Mouse (Mus musculus) layer of hippocampus, adult 8-10 months (tissue): ENCODE data around the gene Ywhaq. TPM values are rescaled to one million over a fixed set of nuclear protein-coding genes. Genes with fewer than 3 reads are reported as not detected.
A peak's percentile ranks its signal among the peaks of the same experiment; 100 is the strongest.
"Not testable (repeated sequence)": the region's sequence is repeated elsewhere in the genome, so short reads cannot be mapped to it uniquely, and the experiment has no call there.

Experiments
- DNase-seq, 2 experiments: peaks; one replicate each; pipeline ENCODE4 v3.0.0; 2022; ENCODE audit warnings: low spot score in 2 of 2
- total RNA-seq, 4 experiments: library from RNA; stranded (reverse); gene quantifications; 2 replicates each; pipeline ENCODE4 v1.2.4; 2022

Gene Ywhaq
- total RNA-seq, 4 experiments from 2014 or later: 351 to 430 (median 396) TPM

DNA sequence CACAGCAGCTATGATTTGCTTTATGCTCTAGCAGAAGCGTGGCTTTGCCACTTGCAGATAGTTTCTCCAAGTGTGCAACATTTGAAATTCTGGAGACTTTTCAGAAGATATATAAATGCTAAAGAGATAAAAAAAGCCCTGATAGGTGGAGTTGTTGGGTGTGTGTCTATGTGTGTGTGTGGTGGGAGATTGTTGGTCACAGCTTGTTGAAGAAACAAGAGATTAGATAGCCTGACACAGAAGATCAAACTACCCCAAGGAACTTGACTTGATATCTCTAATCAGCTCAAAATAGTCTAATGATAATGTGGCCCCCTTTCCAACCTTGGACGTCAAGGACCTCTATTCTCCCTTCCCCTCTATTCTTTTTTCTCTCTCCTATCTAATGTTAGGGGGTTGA is 6.8 kb downstream of the Ywhaq start:
- DNase-seq: no peak

DNA sequence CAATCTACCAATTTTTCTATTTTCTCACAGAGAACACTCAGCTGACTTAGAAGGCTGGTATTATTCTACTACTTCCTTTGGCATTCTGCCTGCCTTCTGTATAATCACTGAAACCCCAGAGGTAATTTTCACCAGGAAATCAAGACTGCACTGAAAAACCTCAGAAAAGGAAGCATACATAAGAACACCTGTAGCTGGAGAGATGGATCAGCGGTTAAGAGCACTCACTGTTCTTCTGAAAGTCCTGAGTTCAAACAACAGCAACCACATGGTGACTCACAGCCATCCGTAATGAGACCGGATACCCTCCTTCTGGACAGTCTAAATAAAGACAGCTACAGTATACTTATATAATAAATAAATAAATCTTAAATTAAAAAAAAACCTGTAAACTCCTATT is 7.8 kb downstream of the Ywhaq start:
- DNase-seq: no peak

DNA sequence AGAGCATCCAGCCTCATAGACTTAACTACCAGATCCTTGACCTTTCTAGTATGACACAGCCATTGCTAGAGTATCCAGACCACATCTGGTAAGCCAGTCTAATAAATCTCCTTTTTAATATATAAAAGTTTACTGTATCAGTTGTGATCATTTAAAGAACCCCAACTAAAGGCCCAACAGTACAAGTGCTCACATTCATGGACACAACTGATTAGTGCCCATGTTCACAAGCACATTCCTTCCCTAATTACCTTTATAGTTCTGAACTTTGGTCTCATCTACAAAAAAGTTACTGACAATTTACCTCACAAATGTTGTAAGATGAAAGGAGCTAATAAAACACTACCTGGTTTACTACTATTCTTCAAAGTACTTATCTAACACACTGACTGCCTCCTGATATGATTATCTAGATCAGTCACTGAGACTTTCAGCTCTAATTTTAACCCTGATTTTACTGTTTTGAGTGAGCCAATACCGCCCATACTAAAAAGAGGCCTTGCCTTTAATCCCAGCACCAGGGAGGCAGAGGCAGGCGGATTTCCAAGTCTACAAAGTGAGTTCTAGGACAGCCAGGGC is 8.6 kb downstream of the Ywhaq start:
- no peak for DNase-seq

DNA sequence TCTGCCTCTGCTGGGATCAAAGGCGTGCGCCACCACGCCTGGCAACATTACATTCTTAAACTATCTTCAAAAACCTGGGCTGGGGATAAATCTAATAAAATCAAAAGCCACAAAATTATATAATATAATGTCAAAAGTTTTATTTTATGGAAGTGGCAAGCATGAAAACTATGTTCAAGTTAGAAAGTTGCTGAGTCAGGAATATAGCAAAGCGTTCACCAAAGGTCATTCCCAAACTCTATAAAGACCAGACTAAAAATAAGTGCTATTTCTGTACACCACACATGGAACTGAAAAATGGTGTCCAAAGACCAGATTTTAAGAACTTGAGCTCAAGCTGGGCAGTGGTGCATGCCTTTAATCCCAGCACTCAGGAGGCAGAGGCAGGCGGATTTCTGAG is 14.7 kb downstream of the Ywhaq start:
- DNase-seq: no peak

DNA sequence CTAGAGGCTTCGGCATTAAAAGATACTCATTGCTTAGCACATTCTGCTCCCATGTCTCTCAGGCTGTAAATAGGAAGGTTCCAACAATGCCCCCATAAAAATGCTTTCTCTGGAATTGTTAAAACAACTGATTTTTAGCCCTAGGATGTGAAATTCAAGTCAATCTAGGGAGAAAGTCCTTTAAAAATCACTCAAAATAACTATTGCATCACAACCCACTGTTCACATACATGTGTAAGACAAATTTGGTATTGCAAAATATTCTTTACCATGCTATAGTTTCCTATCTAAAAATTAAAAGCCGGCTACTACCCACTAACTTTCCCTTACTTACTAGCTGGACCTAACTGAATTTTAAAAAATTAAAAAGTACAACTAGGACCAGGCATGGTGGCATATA is 31.2 kb downstream of the Ywhaq start:
- DNase-seq: no peak

DNA sequence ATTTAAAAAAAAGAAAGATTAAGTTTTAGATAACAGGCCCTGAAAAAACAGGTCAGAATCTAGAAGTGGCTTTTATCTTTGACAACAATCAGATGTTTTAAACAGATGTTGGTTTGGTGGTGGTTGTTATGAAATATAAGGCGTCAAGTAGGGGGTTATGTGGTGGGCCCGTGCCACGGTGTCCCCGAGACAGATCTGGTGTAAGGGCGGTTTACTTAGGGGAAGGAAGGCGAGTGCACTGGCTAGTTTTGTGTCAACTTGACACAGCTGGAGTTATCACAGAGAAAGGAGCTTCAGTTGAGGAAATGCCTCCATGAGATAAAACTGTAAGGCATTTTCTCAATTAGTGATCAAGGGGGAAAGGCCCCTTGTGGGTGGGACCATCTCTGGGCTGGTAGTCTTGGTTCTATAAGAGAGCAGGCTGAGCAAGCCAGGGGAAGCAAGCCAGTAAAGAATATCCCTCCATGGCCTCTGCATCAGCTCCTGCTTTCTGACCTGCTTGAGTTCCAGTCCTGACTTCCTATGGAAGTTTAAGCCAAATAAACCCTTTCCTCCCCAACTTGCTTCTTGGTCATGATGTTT is 38.6 kb downstream of the Ywhaq start:
- DNase-seq: not testable (repeated sequence)

DNA sequence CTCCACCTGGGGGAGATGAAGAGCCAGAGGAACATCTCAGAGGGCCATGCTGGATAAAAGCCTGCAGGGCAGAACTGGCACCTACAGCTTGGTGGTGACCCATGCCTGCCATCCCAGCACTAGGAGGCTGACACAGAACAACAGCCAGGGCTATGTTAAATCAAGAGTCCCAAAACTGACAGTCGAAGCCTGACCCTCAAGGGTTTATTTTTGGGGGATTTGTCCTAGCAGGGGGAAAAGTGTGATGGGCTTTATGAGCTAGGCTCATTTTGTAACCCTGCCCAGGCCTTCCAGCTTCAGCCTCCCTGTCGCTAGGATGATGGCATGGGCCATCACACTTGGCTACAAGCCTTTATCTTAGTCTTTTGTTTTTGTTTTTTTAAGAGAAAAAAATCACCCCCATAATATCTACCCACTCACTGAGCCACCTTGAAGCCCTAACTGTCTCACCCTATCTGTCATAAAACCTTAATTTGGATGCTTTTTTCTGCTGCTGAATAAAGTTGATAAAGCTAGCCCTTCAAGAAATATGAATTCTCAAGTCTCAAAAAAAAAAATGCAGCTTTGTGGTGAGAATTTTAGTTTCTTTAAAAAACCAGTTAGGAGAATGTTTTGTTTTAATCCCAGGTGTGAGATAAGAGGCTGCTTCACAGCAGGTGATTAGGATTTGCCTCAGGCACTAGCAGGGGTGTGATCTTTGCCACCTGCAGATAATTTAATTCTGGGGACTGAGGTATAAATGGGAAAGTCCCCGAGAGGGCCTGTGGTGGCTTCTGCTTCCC is 41.9 kb downstream of the Ywhaq start:
- DNase-seq: no peak

DNA sequence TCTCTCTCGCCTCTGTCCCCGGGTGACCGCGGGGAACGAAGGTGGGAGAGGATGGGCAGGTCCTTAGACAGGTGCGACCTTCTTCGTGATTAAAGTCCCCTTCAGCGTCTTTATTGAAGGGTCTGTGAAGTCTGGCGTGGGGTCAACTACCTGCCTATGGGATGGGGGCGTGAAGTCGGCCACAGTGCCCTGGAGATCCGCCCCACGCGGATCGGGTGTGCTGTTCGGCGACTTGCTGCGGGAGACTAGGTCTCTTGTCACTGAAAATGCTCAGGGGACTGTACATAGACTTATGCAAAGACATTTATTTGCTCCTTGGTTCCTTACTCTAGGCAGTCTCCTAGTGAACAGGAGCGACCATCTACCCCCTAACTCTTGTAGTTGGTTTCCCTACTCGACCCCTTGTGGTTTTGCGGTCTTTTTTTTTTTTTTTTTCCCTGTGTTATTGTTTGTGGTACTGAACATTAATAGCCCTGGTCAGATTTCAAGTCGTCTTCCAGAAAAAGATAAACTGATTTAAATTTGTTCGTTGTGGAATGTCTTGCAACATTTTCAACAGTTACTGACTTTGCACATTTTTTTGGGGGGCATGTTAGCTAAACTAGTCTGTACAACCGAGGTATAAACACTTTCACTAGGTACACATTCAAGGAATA is 43.5 kb downstream of the Ywhaq start:
- no peak for DNase-seq

DNA sequence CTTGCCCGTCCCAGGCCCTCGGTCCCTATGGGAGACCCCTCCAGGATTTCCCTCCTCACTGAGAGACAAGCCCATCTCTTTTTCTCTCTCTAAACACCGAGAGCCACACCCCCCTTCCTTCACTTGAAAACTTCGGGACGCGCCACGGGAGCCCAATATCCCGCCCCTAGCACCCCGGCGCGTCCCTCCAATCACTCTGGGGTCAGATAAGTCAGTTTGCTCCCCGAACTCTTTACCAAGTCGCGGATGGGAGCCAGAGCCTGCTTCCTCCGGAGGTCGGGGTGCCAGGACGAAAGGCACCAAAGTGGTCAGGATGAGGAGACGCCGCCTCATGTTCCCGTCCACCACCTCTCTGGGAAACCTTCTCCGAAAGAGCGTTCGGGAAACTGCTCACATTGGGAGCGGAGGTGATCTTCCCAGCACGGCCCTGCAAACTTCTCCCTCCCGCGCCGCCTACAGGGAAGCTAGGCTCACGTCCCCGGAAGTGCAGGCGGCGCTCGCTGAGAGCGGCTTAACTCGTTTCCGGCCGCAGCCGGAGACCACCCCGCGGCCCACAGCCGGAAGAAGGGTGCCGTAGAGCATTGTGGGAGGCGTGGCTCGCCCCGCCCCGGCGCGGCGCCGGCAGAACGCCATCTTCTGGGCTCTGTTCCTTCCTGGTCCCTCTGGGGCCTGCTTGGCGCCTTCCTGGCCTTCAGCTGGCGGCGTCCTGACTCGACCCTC is 44.2 kb downstream of the Ywhaq start, which contains the start of gene Adam17:
Adam17 (minus strand) TSS at position 533 of the 720 bp plus-strand sequence.
- DNase-seq: peak; percentile 91 to 96

DNA sequence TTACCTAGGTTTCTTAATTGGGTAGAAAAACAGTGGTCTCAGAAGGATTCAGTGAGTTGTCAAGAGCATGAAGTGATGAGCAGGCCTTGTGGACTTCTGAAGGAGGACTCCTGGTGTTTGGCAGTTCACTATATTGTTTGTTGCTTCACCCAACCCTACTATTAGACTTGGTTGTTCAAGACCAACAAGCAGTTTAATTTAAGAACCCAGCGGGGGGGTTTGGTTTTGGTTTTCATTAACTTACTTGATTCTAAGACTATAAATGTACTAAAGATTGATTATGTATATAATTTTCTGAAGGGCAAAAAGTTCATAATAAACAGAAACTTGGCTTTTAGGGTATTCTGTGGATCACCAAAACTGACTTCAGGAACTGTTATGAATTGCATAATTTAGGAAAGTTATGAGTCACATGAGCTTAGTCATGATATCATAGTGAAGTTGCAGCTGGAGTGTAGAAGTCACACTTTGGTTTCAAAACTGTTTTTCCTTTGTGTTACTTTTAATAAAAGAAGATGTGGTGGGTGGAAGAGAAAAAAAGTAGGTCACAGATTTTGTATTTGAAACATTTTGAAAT is 47.3 kb downstream of the Ywhaq start:
- no peak for DNase-seq

DNA sequence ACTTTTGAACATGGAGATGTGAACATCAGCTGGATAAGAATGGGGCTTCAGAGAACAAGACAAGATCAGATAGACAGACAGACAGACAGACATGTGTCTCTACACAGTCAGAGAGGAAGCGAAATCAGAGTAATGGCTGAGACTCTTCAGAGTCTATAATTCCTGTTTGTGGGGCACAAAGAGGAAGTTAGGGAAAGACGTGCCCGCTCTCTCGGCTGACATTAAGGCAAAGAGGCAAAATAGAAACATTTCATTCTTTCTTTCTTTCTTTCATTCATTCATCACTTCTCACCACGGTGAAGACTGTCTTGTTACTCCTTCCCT is 48.4 kb downstream of the Ywhaq start:
- no peak for DNase-seq

DNA sequence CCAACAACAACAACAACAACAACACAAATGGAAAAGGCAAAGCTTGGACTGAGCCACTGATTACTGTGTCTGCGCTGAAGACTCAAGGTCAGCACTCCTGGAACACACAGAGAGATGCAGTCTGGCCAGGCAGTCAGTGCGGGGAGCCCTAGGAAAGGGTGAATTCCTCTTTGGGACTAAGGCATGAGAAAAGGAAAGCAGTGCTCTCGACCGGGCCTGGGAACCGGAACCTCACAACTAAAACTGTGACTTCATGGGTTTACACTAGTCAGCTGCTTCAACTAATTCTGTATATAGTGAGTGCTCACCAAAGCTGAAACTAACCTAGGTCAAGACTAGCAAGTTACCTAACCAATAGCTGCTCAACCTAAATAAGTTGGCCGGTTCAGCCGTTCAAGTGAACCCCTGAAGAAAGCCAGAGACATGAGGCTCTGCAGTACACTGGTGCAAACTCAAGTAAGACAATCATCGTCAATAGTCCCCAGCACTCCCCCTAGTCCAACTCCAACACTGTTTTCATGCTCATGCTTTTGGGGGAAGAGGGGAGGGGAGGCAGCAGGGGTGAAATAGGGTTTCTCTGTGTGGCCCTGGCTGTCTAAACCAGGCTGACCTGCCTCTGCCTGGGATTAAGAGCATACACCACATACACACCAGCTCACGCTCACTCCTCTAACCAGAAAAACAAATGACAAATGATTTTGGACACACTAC is 48.9 kb downstream of the Ywhaq start:
- DNase-seq: no peak

DNA sequence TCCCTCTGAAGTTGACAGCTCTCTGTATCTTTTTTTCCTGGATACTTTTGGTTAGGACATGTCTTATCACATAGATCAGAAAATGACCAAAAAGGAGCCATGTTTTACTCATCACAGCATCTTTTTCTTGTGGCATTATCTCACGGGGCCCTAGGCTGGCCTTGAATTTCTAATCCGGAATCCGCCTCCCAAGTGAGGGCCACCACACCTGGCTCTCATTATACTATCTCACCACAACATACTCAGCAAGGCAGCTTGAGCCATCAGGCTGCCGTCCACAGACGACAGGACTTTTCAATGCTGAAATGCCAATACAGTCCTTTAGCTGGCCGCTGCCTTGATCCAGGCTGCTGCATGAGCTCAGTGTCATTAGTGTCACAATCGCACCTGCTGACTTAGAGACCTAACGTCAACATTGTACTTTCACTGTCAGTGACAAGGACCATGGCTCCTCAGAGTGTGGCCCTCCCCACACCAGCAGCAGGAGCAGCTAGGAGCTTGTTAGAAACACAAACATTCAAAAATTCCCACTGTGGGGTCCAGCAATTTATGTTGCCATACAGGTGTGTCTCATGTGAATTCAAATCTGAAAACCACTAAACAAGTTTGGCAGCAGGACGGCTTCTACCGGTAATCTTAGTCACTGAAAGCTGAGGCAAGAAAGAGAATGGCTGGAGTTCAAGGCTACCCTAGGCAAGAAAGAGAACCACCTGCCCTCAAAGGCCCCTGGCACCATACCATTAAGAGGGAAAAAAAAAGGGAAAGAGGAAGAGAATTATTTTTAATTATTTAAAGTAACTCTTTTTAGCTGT is 52.6 kb downstream of the Ywhaq start:
- no peak for DNase-seq

DNA sequence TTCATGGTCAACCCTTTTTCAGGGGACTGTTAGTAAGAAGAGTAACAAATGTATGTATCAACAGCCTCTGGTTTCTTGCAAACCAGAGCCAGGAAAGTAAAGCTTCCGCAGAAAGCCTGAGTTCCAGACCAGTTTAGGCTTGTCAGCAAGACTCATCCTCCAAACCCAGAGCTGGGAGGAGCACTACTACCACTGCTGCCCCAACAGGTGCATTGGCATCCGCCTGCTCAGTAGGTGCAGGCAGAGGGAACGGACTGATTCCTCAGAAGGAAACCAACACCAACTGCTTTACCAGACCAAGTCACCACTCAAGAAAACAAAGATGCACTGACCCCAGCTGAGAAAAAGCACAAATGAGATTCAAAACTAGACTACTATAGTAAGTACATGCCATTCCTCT is 54.2 kb downstream of the Ywhaq start:
- no peak for DNase-seq

DNA sequence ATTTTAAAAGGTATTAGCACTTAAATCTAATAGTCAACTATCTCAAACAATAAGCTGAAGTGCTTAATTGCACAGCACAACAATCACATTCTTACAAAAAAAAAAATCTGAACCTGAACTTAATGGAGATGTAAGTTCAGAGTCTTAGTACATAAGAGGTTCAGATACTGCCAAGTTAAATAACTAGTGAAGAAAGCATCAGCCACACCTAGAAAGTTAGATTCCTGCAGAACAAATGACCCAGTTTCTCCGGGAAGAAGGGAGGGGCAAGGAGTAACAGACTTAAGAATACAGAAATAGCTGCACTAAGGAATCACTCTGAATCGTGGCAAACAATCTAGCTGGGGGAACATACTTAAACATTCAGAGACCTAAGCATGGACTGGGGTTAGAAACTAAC is 54.8 kb downstream of the Ywhaq start:
- no peak for DNase-seq

DNA sequence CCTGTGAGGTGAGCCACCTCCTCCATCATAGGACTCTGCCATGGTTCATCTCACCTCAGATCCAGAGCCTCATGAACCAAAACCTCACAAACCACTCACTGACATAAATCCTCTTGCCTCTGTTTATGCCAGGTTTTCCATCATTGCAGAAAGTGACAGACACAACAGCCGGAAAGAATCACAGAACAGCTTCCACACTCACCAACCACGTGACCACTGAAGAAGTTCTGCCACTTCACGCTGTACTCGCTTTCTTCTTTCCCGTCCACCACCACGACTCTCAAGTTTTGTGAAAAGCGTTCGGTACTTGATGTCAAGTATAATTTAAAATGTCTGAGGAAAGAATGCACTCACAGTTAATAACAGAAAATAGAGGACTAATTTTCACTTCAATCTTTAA is 63.8 kb downstream of the Ywhaq start:
- DNase-seq: no peak

DNA sequence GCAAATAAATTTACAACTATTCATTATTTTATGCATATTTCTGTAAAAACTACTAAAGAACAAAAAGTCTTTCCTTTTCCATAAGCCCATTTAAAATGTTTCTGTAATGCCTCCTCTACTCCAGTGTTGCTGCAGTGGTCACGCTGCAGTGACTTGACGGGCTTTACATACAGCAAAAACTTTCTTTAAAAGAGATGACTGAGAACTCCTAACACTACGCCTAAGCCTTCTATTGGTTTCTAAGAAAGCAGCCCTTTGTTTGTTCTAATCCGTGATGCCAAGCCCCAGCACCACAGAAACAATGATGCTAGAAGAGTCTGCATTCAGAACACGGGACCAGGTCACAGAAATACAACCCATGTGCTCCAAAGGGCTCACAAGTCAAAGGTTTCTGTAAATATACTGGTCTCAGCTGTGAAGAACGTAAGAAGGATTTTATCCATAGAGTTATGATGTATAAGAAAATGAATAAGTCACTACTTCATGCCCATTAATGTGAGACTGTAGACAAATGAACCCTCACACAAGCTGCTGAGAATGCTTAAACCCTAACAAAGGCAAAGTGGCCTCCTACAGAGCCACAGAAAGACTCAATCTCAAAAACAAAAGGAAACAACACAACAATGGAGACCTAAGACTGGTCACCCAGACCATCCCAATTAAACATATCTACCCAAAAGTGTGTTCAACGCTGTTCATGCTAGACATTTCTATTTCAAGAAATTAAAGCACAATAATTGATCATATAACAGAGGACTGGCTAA is 67.1 kb downstream of the Ywhaq start:
- no peak for DNase-seq

DNA sequence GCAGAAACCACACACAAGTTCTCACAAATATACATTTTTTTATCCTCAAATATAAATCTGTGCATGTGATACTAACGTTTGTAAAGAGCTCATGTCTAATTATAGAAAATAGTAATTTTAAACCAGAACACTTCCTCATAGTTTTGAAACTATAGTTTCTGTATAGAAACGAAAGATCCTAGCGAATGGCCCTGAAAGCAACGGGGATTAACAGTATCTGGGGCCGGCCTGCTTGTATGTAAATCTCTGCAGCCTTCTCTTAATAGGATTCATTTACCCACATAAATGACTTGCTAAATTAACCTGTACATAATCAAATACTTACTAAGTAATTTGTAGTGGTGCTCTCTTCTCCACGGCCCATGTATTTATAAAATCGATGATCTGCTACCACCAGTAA is 70.5 kb downstream of the Ywhaq start:
- no peak for DNase-seq

DNA sequence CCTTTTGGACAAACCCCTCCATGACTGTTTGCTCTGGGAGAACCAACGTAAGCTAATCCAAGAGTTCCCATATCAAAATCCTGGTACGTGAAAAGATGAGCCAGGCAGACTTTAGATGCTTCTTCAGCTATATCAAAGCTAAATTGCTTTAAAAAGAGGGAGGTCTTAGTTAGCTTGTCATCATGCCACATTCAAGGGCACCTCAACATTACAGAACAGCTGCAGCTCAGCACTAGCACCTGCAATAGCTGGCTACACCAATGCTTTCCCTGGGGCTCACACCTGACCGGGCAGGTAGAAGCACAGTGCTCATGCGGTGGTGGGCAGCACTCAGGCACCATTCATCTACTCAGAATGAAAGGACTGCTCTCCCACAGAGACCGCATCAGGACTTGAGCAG is 76.8 kb downstream of the Ywhaq start:
- no peak for DNase-seq
